Mouse (Mus musculus): ENCODE measurements at regions not wholly inside any gene's neighbourhood (a gene's known extent, or its start where the extent isn't known, plus 50 kb on each side); places are given as distances from the start of the nearest gene placed in this dataset.
"Not testable (repeated sequence)": the region's sequence is repeated elsewhere in the genome, so short reads cannot be mapped to it uniquely, and the experiment has no call there.

- DNase-seq = no peak
Observed at GRCm38 (mm10) chr3:9132104-9132751, 477.7 kb downstream of the Zfp704 start.

GRCm38 (mm10) chr3:9131366-9131765 is 478.5 kb downstream of the Zfp704 start:
- DNase-seq = no peak

- no peak for DNase-seq
Observed at GRCm38 (mm10) chr3:9128407-9128806, 481.5 kb downstream of the Zfp704 start.

- no peak for DNase-seq
Observed at GRCm38 (mm10) chr3:9123079-9123478, 486.8 kb downstream of the Zfp704 start.

- no peak for DNase-seq
Observed at GRCm38 (mm10) chr3:9117913-9118312, 492.0 kb downstream of the Zfp704 start.

DNA sequence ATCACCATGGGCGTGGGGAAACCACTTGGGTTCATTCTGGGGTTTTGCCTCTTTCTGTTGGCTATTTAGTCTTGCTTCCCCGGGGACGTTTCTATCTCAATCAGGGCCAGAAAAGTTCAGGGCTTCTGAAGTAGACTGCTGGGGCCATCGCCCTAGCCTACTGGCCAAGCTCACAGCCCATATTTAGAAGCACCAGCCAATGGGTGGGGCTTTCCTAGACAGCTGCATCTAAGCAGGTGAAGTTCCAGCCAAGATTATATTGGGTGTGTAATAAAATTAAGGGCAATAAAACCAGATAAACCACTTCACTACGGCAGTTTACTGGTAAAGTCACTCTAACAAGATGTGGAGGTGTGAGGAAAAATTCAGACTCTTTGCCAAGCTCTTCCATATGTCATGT is 496.5 kb downstream of the Zfp704 start:
- DNase-seq = no peak

DNA sequence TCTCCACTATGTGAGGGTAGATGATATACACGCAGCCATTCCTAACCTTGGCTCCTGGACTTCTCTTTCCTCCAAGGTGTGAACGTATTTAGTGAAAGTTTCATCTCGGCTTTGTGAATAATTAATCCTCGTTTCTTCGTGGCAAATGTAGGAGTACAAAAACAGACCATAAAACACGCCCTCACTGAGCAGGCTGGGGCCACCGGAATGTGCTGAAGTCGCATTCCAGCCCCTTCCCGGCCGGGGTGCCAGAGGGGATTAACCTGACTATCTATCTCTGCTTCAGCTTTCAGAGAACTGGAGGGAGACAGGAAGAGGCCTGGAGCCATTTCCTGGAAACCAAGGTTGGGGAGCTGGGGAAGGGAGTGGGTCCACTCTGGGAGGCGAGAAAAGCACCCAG is 499.1 kb downstream of the Zfp704 start:
- no peak for DNase-seq

DNA sequence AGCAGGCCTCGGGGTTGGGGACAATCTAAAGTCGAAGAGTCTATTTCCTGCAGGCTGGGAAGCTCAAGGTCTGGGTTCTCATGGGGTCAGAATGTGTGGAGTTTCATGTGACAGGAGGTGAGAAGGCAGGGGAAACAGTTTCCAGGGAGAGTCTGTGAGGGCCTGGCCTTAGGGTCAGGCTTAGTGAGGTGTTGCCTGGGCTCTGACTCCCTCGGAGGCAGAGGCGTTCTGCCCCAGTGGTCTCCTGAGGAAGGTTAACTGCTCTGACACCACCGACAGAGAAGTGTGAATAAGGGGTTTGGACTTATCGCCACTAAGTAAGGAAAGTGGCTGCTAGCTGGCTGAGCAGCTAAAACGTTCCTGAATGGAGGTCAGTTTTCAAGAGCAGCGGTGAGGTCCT is 499.9 kb downstream of the Zfp704 start:
- no peak for DNase-seq

DNA sequence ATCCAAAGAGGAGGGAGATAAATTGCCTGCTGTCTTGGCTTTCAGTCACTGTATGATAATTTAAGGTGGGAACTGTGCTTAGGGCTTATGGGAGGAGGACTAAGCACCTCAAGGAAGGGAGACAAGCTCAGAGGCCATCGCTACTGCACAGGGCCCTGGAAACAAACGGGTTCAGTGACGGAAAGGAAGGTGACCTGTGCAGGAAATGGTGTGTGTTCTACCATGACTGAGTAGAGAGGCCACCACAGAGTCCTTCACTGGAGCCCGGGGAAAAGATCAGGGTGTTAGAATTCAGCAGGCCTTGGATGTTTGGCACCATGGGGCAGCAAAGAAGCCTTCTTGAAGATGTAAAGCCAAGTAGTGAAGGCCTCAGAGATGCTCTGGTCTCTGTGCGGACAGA is 500.4 kb downstream of the Zfp704 start:
- no peak for DNase-seq

DNA sequence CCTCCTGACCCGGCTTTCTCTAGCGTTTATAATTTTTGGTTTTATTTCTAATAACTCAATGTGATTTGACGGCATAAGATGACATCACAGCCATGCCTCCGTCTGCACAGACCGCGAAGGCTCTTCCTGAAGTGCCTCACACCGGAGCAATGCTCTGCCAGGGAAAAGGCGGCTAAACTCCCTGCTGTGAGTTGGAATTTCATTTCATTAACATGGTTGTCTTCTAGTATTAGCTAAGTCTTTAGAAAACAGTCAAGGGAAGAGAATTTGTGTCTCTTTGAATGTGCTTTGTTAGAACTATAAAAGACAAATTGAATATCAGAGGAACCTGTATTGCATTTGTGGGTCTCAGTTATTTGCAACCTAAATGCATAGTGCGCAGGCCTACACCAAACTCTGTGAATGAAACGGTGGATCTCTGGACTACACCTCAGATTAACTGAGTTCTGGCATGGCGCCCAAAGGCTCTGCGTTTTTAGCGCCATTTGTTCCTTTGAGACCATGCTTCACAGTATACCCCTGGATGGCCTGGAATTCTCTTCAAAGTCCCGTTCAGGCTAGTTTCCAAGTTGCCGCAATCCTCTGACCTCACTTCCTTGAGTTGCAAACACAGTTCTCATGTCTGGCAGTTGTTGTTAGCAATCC is 502.0 kb downstream of the Zfp704 start:
- DNase-seq = no peak

DNA sequence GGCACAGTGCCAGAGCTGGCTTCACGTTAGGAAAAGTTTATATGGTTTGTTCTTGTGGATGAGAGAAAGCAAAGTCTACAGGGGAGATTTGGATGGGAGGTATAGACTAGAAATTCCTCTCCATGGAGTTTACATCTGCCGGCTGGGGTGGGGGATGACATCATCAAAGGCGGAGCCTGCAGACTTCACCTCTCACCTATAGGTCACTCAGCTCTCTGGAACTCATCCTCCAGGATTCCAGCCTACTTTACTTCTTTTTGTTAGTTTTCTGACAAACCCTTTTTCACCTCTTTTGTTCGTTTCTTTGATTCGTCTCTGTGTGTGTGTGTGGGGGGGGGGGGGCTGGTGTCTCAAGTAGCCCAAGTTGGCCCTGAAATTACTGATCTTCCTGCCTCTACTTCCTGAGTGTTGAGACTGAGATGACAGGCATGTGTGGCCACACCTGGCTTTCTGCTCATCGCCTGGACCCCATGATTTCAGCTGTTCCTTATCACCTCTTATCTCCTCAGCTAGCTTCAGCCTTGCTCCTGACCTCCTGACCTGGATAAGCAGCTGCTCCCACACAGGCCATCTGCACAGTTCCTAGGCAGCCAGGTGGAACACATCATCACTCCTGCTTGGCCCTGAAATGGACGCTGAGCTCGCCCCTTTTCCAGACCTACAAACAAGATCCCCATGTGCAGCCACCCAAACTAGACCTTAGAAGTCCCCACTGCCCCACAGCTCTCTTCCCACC is 504.5 kb downstream of the Zfp704 start:
- DNase-seq = no peak

DNA sequence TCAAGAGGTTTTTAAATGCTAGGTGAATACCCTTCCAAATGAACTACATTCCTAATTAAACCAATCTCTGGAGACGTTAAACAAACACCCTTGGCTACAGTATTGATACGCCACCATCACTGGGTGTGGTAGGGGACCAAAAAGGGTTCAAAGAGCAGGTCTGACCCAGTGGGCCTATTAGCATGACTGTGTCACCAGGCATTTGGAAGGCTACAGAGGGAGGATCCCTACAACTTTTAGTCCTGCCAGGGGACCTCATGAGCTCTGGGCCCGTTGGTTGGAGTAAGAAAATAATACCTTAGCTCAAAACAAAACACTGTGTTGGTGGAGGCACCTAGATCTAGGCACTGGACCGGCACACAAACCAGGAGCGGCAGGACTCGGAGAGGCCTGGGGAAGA is 506.4 kb downstream of the Zfp704 start:
- DNase-seq = no peak

DNA sequence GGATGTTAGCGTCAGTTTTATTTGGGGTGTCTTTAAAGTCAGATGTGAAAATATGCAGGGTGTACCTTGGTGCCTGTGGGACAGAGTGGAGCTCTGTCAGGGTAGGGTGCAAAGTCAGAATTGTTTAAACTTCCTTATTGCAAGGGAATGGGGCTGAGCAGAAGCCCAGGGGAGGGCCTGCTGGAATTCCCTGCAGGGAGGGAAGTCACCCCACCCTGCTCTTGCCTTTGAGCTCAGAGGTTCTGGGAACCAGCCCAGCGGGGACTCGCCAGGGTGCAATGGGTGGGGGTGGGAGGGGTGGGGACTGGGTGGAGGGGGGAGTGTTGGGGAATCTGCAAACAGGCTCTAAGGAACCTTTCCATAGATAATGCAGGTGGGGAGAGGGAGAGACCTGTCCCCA is 508.6 kb downstream of the Zfp704 start:
- DNase-seq = no peak

- no peak for DNase-seq
Observed at GRCm38 (mm10) chr3:9100761-9101160, 509.1 kb downstream of the Zfp704 start.

DNA sequence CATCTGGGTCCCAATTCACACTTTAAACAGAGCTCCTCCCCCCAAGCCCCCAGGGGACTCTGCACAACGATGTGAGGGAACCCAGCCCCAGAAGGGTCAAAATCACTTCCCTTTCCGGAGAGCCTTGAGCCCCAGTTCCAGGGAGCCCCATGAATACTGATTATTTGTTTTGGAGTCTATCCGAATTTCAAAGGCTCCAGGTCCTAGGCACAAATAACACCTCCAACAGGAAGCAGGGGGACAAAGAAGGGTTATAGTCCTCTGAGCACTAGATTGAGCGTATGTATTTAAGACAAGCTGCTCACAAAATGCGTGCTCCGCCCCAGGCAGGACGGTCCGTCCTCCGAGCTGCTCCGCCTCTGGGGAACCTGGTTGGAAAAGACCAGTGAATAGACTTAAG is 511.4 kb downstream of the Zfp704 start:
- DNase-seq = no peak

DNA sequence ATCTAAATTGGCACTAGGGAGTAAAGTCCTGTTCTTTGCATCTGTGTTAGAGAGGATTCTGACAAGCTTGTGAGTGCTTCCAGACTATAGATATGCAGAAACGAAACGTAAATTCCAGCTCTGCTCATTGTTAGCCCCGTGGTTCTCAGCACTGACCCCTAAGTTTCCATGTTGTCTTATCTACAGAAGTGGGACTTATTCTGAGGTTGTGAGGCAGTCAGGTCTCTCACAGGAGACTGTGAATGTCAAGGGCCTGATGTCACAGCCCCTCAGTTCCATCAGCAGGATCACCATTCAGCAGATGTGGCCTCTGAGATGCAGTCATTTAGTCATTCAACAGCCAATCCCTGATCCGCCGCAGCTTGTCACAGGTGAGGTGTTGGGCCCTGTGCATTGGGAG is 525.8 kb downstream of the Zfp704 start:
- no peak for DNase-seq

DNA sequence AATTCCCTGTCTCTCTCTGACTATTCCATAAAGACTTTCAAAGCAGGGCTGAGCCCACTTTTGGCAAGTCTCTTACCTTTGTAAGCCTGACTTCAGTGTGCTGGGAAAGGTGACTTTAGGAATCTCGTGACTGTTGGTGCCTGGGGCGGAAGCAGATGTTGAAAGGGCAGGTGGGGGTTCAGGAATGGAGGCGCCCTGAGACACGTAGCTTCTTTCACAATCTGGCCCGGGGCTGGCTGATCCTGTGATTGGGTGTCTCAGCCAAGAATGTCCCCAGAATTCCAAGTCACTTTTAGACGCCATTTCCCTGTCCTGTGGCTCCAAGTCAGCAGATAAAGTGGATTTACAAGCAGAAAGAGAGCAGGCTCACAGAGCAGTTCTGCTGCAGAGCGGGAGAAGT is 527.8 kb downstream of the Zfp704 start:
- DNase-seq = no peak

DNA sequence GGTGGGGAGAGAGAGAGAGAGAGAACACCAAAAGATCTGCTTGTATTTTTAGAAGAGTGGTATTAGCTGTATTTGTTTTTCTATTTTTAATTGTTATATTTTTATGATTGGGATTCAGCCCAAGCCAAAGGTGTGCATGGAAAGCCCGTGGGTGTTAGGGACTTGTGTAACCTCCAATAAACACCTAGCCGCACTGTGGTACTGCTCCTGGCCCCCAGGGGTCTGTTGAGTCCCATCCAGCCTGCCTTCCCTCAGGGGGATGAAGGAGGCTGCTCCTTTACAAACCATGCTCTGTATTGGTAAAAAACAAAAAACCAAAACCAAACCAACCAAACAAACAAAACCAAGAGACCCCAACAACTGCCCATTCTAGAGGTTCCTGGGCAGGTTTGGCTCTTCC is 531.7 kb downstream of the Zfp704 start:
- no peak for DNase-seq

DNA sequence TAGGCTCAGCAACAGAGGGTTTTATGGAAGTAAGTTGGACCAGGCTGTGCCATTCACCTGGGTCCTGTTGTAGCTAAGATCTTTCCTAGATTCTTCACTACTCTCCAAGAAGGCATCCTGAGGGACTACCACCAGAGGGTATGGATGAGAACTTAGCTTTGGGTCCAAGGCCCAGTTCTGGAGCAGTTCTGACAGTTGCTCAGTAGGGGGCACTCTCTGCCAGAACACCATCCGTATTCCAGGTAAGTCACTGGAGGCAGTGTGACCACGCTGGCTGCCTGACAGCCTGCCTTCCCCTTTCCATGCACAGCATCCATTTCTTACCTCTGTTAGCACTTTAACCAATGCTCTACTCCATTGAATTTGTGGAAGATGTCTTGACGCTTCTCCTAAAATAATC is 533.2 kb downstream of the Zfp704 start:
- peak; percentile 54 for DNase-seq

DNA sequence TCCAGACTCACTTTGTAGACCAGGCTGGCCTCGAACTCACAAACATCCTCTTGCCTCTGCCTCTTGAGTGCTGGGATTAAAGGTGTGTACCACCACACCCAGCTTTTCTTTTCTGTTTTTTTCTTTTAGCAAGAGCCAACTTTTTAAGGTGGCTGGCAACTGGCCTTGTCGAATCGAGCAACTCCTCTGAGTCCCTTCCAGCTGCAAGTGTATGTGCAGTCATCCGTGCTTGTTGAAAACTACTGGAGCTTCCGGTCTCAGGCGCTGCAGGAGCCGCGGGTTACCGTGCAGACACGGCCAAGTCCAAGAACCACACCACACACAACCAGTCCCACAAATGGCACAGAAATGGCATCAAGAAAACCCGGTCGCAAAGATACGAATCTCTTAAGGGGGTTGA is 537.4 kb downstream of the Zfp704 start:
- DNase-seq = not testable (repeated sequence)

DNA sequence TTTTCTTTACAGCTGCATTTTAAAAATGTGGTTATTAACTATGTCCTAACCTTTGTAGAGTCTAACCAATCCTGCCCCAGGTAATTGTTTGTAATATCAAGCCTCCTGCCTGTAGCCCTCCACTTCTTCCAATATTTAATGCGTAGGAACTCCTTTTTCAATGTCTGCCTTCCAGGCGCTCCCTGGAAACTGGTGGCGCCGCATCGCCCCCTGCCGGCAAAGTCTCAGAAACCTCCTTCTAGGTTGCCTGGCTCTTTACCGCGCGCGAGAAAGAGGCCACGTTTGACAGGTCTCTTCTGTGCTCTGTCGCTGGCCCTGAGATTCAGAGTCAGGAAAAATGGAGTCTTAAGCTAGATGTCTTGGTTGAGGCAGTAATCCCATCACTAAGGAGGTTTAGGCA is 542.8 kb downstream of the Zfp704 start:
- peak; percentile 85 for DNase-seq

DNA sequence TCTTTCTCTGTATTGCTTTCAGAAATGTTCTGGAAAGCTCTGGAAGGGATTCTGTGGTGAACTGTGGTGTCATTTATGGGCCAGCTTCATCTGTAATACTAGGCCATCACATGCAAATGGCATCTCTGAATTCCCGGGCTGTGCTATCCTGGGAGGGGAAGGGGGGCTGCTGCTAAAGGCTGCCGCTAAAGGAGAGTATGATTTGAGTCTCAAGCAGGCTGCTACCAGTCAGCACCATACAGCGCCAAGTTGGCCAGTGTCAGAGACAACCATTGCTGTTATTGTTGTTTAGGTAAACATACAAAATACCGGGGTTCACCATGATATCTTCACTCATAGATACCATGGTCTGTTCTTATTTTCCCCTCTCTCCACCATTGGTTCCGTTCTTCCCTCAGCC is 543.5 kb downstream of the Zfp704 start:
- no peak for DNase-seq

GRCm38 (mm10) chr3:9065892-9066291 is 544.0 kb downstream of the Zfp704 start:
- DNase-seq = no peak

DNA sequence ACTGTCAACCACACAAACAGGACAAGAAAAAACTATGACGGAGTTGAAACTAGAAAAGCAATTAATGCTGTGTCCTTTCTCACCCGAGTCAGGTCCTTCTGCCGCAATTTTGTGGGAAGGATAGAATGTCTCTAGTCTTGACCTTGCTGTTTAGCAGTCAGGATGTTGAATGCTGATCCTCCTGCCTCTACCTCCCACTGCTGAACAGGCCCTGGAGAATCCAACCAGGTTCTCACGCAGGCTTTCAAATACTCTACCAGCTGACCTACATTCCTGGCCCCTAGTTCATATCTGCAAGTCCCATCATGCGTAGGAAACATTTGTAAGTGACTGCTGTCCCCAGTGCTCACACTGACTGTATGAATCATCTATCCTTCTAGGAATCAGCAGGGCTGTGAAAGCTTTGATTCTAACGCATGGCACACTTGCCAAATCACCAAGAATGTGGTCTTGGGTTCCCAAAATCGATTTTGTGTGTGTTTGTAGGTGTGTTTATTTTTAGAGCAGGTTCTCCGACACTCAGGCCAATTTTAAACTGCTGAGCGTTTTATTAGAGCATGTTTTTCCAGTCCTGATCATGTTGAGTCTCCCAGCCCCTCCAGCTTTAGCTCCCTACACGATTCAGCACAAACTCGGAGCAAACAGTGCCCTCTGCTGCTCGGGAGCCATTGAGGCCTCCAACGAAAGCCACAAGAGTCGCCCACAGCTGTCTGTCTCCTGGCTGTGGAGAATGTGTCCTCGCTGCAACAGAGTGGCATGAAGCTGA is 545.4 kb downstream of the Zfp704 start:
- DNase-seq = peak; percentile 45
